Mouse (Mus musculus) neutrophil, adult 83 days (primary cell): Measurements from ENCODE around the gene 9230113P08Rik. TPM values are rescaled to one million over a fixed set of nuclear protein-coding genes. Genes with fewer than 3 reads are reported as not detected.

Source experiments
- total RNA-seq, 2 experiments: library from RNA; stranded (reverse); gene quantifications; one replicate each; pipeline ENCODE4 v1.2.4; 2023

Gene 9230113P08Rik
- total RNA-seq, result not detected

DNA sequence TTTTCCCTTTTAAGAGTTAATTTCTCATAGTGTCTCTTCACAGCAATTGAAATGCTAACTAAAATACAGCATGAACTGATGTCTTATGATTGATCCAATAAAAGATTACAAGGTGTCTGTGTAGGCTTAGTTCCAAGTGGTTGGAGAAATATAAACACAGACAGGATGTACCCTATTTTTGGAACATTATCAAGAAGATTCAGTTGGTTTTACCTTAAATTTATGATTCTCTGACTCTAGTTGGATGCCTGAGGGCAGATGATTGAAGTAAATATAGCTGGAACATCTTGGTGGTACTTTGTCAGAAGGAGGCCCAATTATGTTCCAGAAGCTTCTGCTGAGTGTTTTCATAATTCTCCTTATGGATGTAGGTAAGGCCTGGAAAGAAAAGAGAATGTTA lies at the start of gene 9230113P08Rik:
Gene 9230113P08Rik, plus strand, starts transcription at position 301 of the 400 bp plus-strand sequence.

Other genes with a start within 250 kb of the 9230113P08Rik start
- gene Pate1, start 221.0 kb upstream of the 9230113P08Rik start, total RNA-seq, result not detected
- not detected for gene Gm17677, start 167.4 kb upstream of the 9230113P08Rik start, total RNA-seq
- gene Gm17727, start 130.3 kb upstream of the 9230113P08Rik start, total RNA-seq, result not detected
- gene Gm27235, start 118.3 kb upstream of the 9230113P08Rik start, total RNA-seq, result not detected
- gene D730048I06Rik, start 118.3 kb upstream of the 9230113P08Rik start, total RNA-seq, result not detected
- gene 9230110F15Rik, start 64.3 kb upstream of the 9230113P08Rik start, total RNA-seq, result not detected
- not detected for gene Gm5916, start 220.4 kb downstream of the 9230113P08Rik start, total RNA-seq